Mouse (Mus musculus): ENCODE measurements around the gene Six6. TPM values are rescaled to one million over a fixed set of nuclear protein-coding genes. Genes with fewer than 3 reads are reported as not detected.

Gene Six6
- total RNA-seq, 2 experiments from 2014 or later: not detected

- no peak for DNase-seq
- intact Hi-C loops (cut with DNase I): no loop called here
Observed at GRCm38 (mm10) chr12:72953858-72954257, 14.2 kb downstream of the Six6 start.

GRCm38 (mm10) chr12:72954906-72955305 lies 15.2 kb downstream of the Six6 start:
- intact Hi-C loops (cut with DNase I): no loop called here
- DNase-seq: no peak

GRCm38 (mm10) chr12:72957829-72958424 lies 18.2 kb downstream of the Six6 start:
- DNase-seq: no peak
- intact Hi-C loops (cut with DNase I): no loop called here

GRCm38 (mm10) chr12:72958446-72958845 lies 18.8 kb downstream of the Six6 start:
- intact Hi-C loops (cut with DNase I): no loop called here
- no peak for DNase-seq

GRCm38 (mm10) chr12:72962761-72963160 lies 23.1 kb downstream of the Six6 start:
- DNase-seq: no peak
- intact Hi-C loops (cut with DNase I): no loop called here

- intact Hi-C loops (cut with DNase I): no loop called here
- DNase-seq: no peak
Observed at GRCm38 (mm10) chr12:72967541-72967940, 27.8 kb downstream of the Six6 start.

GRCm38 (mm10) chr12:72970620-72971019 lies 30.9 kb downstream of the Six6 start:
- intact Hi-C loops (cut with DNase I): loop anchor here (5.0 to 10.0 kb wide), 2 partner anchors 508 to 866 kb away; no protein-coding TSS in a partner anchor
- no peak for DNase-seq

GRCm38 (mm10) chr12:72973161-72973560 lies 33.5 kb downstream of the Six6 start:
- intact Hi-C loops (cut with DNase I): loop anchor here (1.0 to 10.0 kb wide), 4 partner anchors 126 to 868 kb away; no protein-coding TSS in a partner anchor
- DNase-seq: peak; percentile 42 to 43

- intact Hi-C loops (cut with DNase I): loop anchor here (1.0 to 10.0 kb wide), 3 partner anchors 128 to 871 kb away; no protein-coding TSS in a partner anchor
- DNase-seq: no peak
Observed at GRCm38 (mm10) chr12:72976172-72976571, 36.5 kb downstream of the Six6 start.

GRCm38 (mm10) chr12:72976718-72977117 lies 37.0 kb downstream of the Six6 start:
- intact Hi-C loops (cut with DNase I): loop anchor here (1.0 to 10.0 kb wide), 3 partner anchors 128 to 872 kb away; no protein-coding TSS in a partner anchor
- peak; percentile 70 to 71 for DNase-seq

GRCm38 (mm10) chr12:72977851-72978250 lies 38.2 kb downstream of the Six6 start:
- no peak for DNase-seq
- intact Hi-C loops (cut with DNase I): loop anchor here (5.0 to 10.0 kb wide), 2 partner anchors 281 to 873 kb away; no protein-coding TSS in a partner anchor

GRCm38 (mm10) chr12:72979236-72979635 lies 39.5 kb downstream of the Six6 start:
- intact Hi-C loops (cut with DNase I): loop anchor here (5.0 to 10.0 kb wide), 2 partner anchors 282 to 874 kb away; no protein-coding TSS in a partner anchor
- DNase-seq: no peak

GRCm38 (mm10) chr12:72982616-72983015 lies 42.9 kb downstream of the Six6 start:
- DNase-seq: peak; percentile 21 to 23
- intact Hi-C loops (cut with DNase I): no loop called here

- intact Hi-C loops (cut with DNase I): no loop called here
- DNase-seq: peak; percentile 44 to 46
Observed at GRCm38 (mm10) chr12:72983071-72983857, 43.6 kb downstream of the Six6 start.

Other genes starting within 250 kb of the Six6 start
- gene Ppm1a, start 182.4 kb upstream of the Six6 start, total RNA-seq (2021): 100 to 1,000 TPM; 244 to 245 TPM
- under 1 TPM; 0.14 to 0.57 TPM for gene 4930447C04Rik, start 882 bp downstream of the Six6 start, total RNA-seq (2021)
- 1 to 10 TPM in 1 of 2 experiments, under 1 TPM in 1; 0.89 to 1.3 TPM for gene Six1, start 114.0 kb downstream of the Six6 start, total RNA-seq (2021)
- gene Six4, start 173.6 kb downstream of the Six6 start, total RNA-seq (2021): 1 to 10 TPM; 4.8 to 6.1 TPM
- 10 to 100 TPM; 16.6 to 20.1 TPM for gene Mnat1, start 183.8 kb downstream of the Six6 start, total RNA-seq (2021)

Data from heart, postnatal 36 days (tissue).